8 mouse cellular contexts compared by ENCODE assay signal in the genomic region with DNA sequence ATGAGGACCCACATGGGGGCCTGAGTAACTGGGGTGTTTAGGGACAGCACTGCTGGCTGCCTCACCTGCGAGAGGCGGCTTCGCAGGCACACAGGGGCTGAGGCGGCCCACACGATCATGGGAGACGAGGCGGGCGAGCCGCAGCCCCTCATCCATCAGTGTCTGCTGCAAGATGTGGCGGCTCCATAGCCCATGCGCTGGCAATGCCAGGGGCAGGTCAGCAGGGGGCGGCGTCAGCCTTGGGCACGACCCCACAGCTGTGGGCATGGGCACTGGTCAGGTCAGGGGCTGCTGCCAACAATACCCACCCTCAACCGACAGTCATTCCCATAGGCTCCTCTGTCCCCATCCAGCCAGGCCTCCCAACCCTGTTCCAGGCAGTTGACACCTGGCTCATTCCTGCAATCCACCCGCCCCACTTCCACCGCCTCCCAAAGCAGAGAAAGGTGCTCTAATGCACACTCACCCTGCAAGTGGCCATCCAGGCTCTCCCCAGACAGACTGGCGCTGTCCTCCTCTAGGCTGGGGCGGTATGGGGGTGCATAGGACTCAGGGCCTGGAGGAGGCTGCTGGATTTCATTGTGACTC. TPM values are rescaled to one million over a fixed set of nuclear protein-coding genes. Genes with fewer than 3 reads are reported as not detected.
A peak's percentile ranks its signal among the peaks of the same experiment; 100 is the strongest.
DNase-seq lines count a peak whose midpoint lies in the region; ATAC-seq and TF ChIP-seq lines count a peak whose summit lies in the region.

No protein-coding gene starts in this region.

- peak; percentile 41; the same call in 1 of the 2 replicates for TF ChIP-seq CTCF in embryonic fibroblast, embryonic 13.5 days (IDR thresholded peaks at IDR 0.05; ENCODE audit: borderline replicate concordance, insufficient read depth, low read length)
- TF ChIP-seq CTCF in lung, postnatal 0 days (IDR thresholded peaks at IDR 0.05): peak; percentile 64

- no peak for ATAC-seq in intestine, embryonic 16.5 days
- no peak for ATAC-seq in lung, postnatal 0 days

- peak; percentile 20; the same call in 1 of the 2 replicates for TF ChIP-seq POLR2A in embryonic fibroblast, embryonic 13.5 days (IDR thresholded peaks at IDR 0.05; ENCODE audit: low read depth, low read length)

- H3K9ac ChIP-seq in ES-E14 (ENCODE audit: insufficient read depth, low read depth, low read length, poor library complexity, severe bottlenecking): no peak overlapping the region
- H3K9ac ChIP-seq in intestine, embryonic 16.5 days (ENCODE audit: low read depth, low read length): peak overlapping the region; percentile 59
- no peak overlapping the region for H3K9ac ChIP-seq in lung, postnatal 0 days (replicated peaks; ENCODE audit: low read depth)

- no peak overlapping the region for H3K27ac ChIP-seq in ES-E14 (ENCODE audit: insufficient read depth, low read depth, low read length, poor library complexity, severe bottlenecking)
- peak overlapping the region; percentile 85 for H3K27ac ChIP-seq in embryonic fibroblast, embryonic 13.5 days (ENCODE audit: insufficient read depth, low read length)
- H3K27ac ChIP-seq in intestine, embryonic 16.5 days (ENCODE audit: low read length): peak overlapping the region; percentile 83
- H3K27ac ChIP-seq in lung, postnatal 0 days (ENCODE audit: low read length): peak overlapping the region; percentile 73

- peaks cover 0 to 32% of the 10 kb centered on the region in 2 experiments; a peak in 2 of 4 replicates for H3K4me1 ChIP-seq in ES-E14 (ENCODE audit: control insufficient read depth in 2 of 2, insufficient read depth in 2 of 2, low read length in 2 of 2, poor library complexity in 1 of 2)
- H3K4me1 ChIP-seq in embryonic fibroblast, embryonic 13.5 days (ENCODE audit: control insufficient read depth, insufficient read depth, low read length): no peaks in the 10 kb centered on the region; the same call in 1 of the 2 replicates
- H3K4me1 ChIP-seq in intestine, embryonic 16.5 days (ENCODE audit: control insufficient read depth, insufficient read depth, low read length): peaks cover 59% of the 10 kb centered on the region
- peaks cover 34% of the 10 kb centered on the region for H3K4me1 ChIP-seq in lung, postnatal 0 days (ENCODE audit: insufficient read depth, low read depth, low read length)

- H3K36me3 ChIP-seq in ES-E14 (ENCODE audit: control insufficient read depth, insufficient read depth, low read length, poor library complexity, severe bottlenecking): peaks cover 16% of the 10 kb centered on the region
- H3K36me3 ChIP-seq in intestine, embryonic 16.5 days (ENCODE audit: control insufficient read depth, insufficient read depth, low read length): peaks cover 6% of the 10 kb centered on the region; the same call in 1 of the 2 replicates
- peaks cover 17% of the 10 kb centered on the region for H3K36me3 ChIP-seq in lung, postnatal 0 days (ENCODE audit: insufficient read depth, low read length)

- H3K27me3 ChIP-seq in intestine, embryonic 16.5 days (replicated peaks; ENCODE audit: control insufficient read depth, insufficient read depth, low read length): no peaks in the 10 kb centered on the region
- H3K27me3 ChIP-seq in lung, postnatal 0 days (replicated peaks; ENCODE audit: insufficient read depth, low read length): no peaks in the 10 kb centered on the region

- H3K4me2 ChIP-seq in intestine, embryonic 16.5 days (ENCODE audit: low read depth, low read length): peak overlapping the region; percentile 55
- peak overlapping the region; percentile 58; the same call in 1 of the 2 replicates for H3K4me2 ChIP-seq in lung, postnatal 0 days (replicated peaks; ENCODE audit: low read depth, low read length)

- peak overlapping the region; percentile 8 to 37; a peak in 3 of 4 replicates for H3K4me3 ChIP-seq in ES-E14 (ENCODE audit: insufficient read depth in 1 of 2, low read depth in 1 of 2, low read length in 2 of 2, poor library complexity in 1 of 2, severe bottlenecking in 1 of 2)
- H3K4me3 ChIP-seq in embryonic fibroblast, embryonic 13.5 days (ENCODE audit: insufficient read depth, low read length): peak overlapping the region; percentile 92
- H3K4me3 ChIP-seq in intestine, embryonic 16.5 days (ENCODE audit: low read length): peak overlapping the region; percentile 36
- H3K4me3 ChIP-seq in lung, postnatal 0 days (ENCODE audit: low read depth, low read length): no peak overlapping the region

- intact Hi-C loops in heart, postnatal 25 days (cut with DNase I): no loop called here

- no peak for TF ChIP-seq EP300 in lung, postnatal 0 days (IDR thresholded peaks at IDR 0.05)

- peak; percentile 97 for DNase-seq in heart, adult 11 months
- DNase-seq in heart, postnatal 25 days (ENCODE audit: low spot score): no peak
- no peak for DNase-seq in ES-E14 (ENCODE audit: low read depth, low spot score)
- DNase-seq in lung, postnatal 0 days (ENCODE audit: low spot score): no peak
- DNase-seq in spleen, postnatal 10 days (ENCODE audit: low spot score in 2 of 2): peak; percentile 37 to 56
- DNase-seq in gastrocnemius, adult 8-10 months (ENCODE audit: low spot score in 2 of 2): no peak

- 37% methylated on average over 19 of the region's 19 CpGs for WGBS in intestine, embryonic 16.5 days
- 25% methylated on average over 17 of the region's 19 CpGs for WGBS in lung, postnatal 0 days

- in situ Hi-C loops in ES-E14 (cut with MboI; ENCODE audit: low sequenced_read_pairs in 2 of 2, unreplicated experiment in 2 of 2): no loop called here

- no peaks in the 10 kb centered on the region for H3K9me3 ChIP-seq in ES-E14 (ENCODE audit: control insufficient read depth, insufficient read depth, low read depth, low read length)
- no peaks in the 10 kb centered on the region for H3K9me3 ChIP-seq in intestine, embryonic 16.5 days (ENCODE audit: control insufficient read depth, low read length)
- no peaks in the 10 kb centered on the region for H3K9me3 ChIP-seq in lung, postnatal 0 days (ENCODE audit: low read length)

TF ChIP-seq in ES-E14, 5 proteins besides CTCF, POLR2A, EP300 and RAD21:
- TF ChIP-seq CHD2 (IDR thresholded peaks at IDR 0.05; ENCODE audit: low read depth, low read length) (no peak), ZNF384 (IDR thresholded peaks at IDR 0.05; ENCODE audit: low read depth, low read length) (no peak), HCFC1 (IDR thresholded peaks at IDR 0.05; ENCODE audit: borderline replicate concordance, insufficient read depth, low read length) (no peak), MAFK (IDR thresholded peaks at IDR 0.05; ENCODE audit: insufficient read depth, low read depth, low read length) (no peak), ZC3H11A (IDR thresholded peaks at IDR 0.05; ENCODE audit: borderline replicate concordance, low read depth, low read length) (no peak)
TF ChIP-seq in ES-E14: peak in this region for 0.

RNA-seq across cellular contexts. Expression of gene Nemp1, which starts 3.9 kb away (rescaled TPM):
- 1 to 10 TPM; 3.4 to 4.4 TPM for total RNA-seq in heart, postnatal 25 days (2021)
- total RNA-seq in ES-E14 (2012; rRNA removed): 23.6 and 35.6 TPM in 2 replicates
- 8.5 and 10.6 TPM in 2 replicates for polyA plus RNA-seq in embryonic fibroblast, embryonic 13.5 days (2011; ENCODE audit: insufficient read length, low read depth, missing spikeins)
- 4.8 and 5.9 TPM in 2 replicates for polyA plus RNA-seq in intestine, embryonic 16.5 days (2015; fragmentation: Nextera tagmentation; extraction: Ambion mirVana)
- 5.0 and 6.3 TPM in 2 replicates for polyA plus RNA-seq in lung, postnatal 0 days (2015; fragmentation: Nextera tagmentation; extraction: Ambion mirVana)
- total RNA-seq in gastrocnemius, adult 8-10 months (2022): 1 to 10 TPM; 2.0 to 2.6 (median 2.3) TPM

RNA-seq across cellular contexts. Expression of gene Nab2, which starts 5.6 kb away (rescaled TPM):
- 1 to 10 TPM; 5.6 to 7.0 TPM for total RNA-seq in heart, postnatal 25 days (2021)
- total RNA-seq in ES-E14 (2012; rRNA removed): 10.6 and 13.8 TPM in 2 replicates
- 69.7 and 77.8 TPM in 2 replicates for polyA plus RNA-seq in embryonic fibroblast, embryonic 13.5 days (2011; ENCODE audit: insufficient read length, low read depth, missing spikeins)
- polyA plus RNA-seq in intestine, embryonic 16.5 days (2015; fragmentation: Nextera tagmentation; extraction: Ambion mirVana): 7.5 and 8.4 TPM in 2 replicates
- 7.7 and 8.4 TPM in 2 replicates for polyA plus RNA-seq in lung, postnatal 0 days (2015; fragmentation: Nextera tagmentation; extraction: Ambion mirVana)
- total RNA-seq in gastrocnemius, adult 8-10 months (2022): 1 to 10 TPM; 2.1 to 3.6 (median 2.8) TPM

RNA-seq across cellular contexts. Expression of gene Stat6, which starts 20.0 kb away (rescaled TPM):
- 10 to 100 TPM; 45.3 to 47.6 TPM for total RNA-seq in heart, postnatal 25 days (2021)
- total RNA-seq in ES-E14 (2012; rRNA removed): 18.6 and 26.0 TPM in 2 replicates
- 55.1 and 55.8 TPM in 2 replicates for polyA plus RNA-seq in embryonic fibroblast, embryonic 13.5 days (2011; ENCODE audit: insufficient read length, low read depth, missing spikeins)
- polyA plus RNA-seq in intestine, embryonic 16.5 days (2015; fragmentation: Nextera tagmentation; extraction: Ambion mirVana): 46.8 and 49.3 TPM in 2 replicates
- 39.1 and 41.9 TPM in 2 replicates for polyA plus RNA-seq in lung, postnatal 0 days (2015; fragmentation: Nextera tagmentation; extraction: Ambion mirVana)
- total RNA-seq in gastrocnemius, adult 8-10 months (2022): 10 to 100 TPM; 14.1 to 15.3 (median 14.2) TPM

RNA-seq across cellular contexts. Expression of gene Lrp1, which starts 41.8 kb away (rescaled TPM):
- total RNA-seq in heart, postnatal 25 days (2021): 10 to 100 TPM; 70.7 to 90.2 TPM
- 69.6 and 91.4 TPM in 2 replicates for total RNA-seq in ES-E14 (2012; rRNA removed)
- polyA plus RNA-seq in embryonic fibroblast, embryonic 13.5 days (2011; ENCODE audit: insufficient read length, low read depth, missing spikeins): 387 and 453 TPM in 2 replicates
- 64.6 and 67.0 TPM in 2 replicates for polyA plus RNA-seq in intestine, embryonic 16.5 days (2015; fragmentation: Nextera tagmentation; extraction: Ambion mirVana)
- 71.0 and 75.4 TPM in 2 replicates for polyA plus RNA-seq in lung, postnatal 0 days (2015; fragmentation: Nextera tagmentation; extraction: Ambion mirVana)
- 10 to 100 TPM; 25.5 to 45.5 (median 36.3) TPM for total RNA-seq in gastrocnemius, adult 8-10 months (2022)

RNA-seq across cellular contexts. Expression of gene Myo1a, which starts 42.2 kb away (rescaled TPM):
- under 1 TPM in 1 of 2 experiments, not detected in 1; 0.10 TPM for total RNA-seq in heart, postnatal 25 days (2021)
- 1.7 and 3.2 TPM in 2 replicates for total RNA-seq in ES-E14 (2012; rRNA removed)
- 0.51 TPM in 1 of 2 replicates, not detected in the other for polyA plus RNA-seq in embryonic fibroblast, embryonic 13.5 days (2011; ENCODE audit: insufficient read length, low read depth, missing spikeins)
- polyA plus RNA-seq in intestine, embryonic 16.5 days (2015; fragmentation: Nextera tagmentation; extraction: Ambion mirVana): 53.8 and 61.2 TPM in 2 replicates
- polyA plus RNA-seq in lung, postnatal 0 days (2015; fragmentation: Nextera tagmentation; extraction: Ambion mirVana): 0.08 TPM in 2 replicates
- not detected for total RNA-seq in gastrocnemius, adult 8-10 months (2022)

Comparison
In these comparisons a context has a peak if more than half of its experiments do, and no peak if none do; other contexts are left out.
1. DNase-seq: peak in heart, adult 11 months (single experiment) and spleen, postnatal 10 days (2 of 2); none in heart, postnatal 25 days (single experiment), ES-E14 (single experiment), lung, postnatal 0 days (single experiment) and gastrocnemius, adult 8-10 months (0 of 2).